Mouse (Mus musculus) MEL (cell line): ENCODE results near the gene Arhgef3. TPM values are rescaled to one million over a fixed set of nuclear protein-coding genes. Genes with fewer than 3 reads are reported as not detected.

Source experiments
- DNase-seq: peaks from one replicate; pipeline ENCODE4 v3.0.0; 2011; ENCODE audit warnings: low read depth, low spot score
- H3K27ac ChIP-seq: 2 replicates; pipeline ENCODE4 v1.5.1; 2012; ENCODE audit warnings: low read depth, mild to moderate bottlenecking, control low read depth, low read length, moderate library complexity; ENCODE audit not compliant: control insufficient read depth
- H3K27me3 ChIP-seq, 2 experiments: fragments of 150-350 bp in 1 of 2; sonication (generic) in 1 of 2; 2 replicates each; pipeline ENCODE4 v1.6.1; 2012; ENCODE audit warnings: low read length in 2 of 2, mild to moderate bottlenecking in 2 of 2, improper control_type of control experiment in 1 of 2, moderate library complexity in 1 of 2; ENCODE audit not compliant: insufficient read depth in 2 of 2, control insufficient read depth in 1 of 2
- H3K36me3 ChIP-seq, 2 experiments: 2 replicates each; pipeline ENCODE4 v1.6.1; 2012 to 2014; ENCODE audit warnings: low read length in 2 of 2, improper control_type of control experiment in 1 of 2, inconsistent platforms in 1 of 2, mild to moderate bottlenecking in 1 of 2; ENCODE audit not compliant: insufficient read depth in 2 of 2, control insufficient read depth in 1 of 2
- H3K4me1 ChIP-seq, 2 experiments: fragments of 150-350 bp in 1 of 2; sonication (generic) in 1 of 2; 2 replicates each; pipeline ENCODE4 v1.6.1; 2012; ENCODE audit warnings: low read length in 2 of 2, improper control_type of control experiment in 1 of 2, mild to moderate bottlenecking in 1 of 2; ENCODE audit not compliant: insufficient read depth in 2 of 2, control insufficient read depth in 1 of 2
- H3K4me3 ChIP-seq, 2 experiments: fragments of 150-350 bp in 1 of 2; sonication (generic) in 1 of 2; 2 replicates each; pipeline ENCODE4 v1.5.1; 2012; ENCODE audit warnings: low read depth in 2 of 2, low read length in 2 of 2, mild to moderate bottlenecking in 2 of 2, moderate library complexity in 2 of 2, control low read depth in 1 of 2, improper control_type of control experiment in 1 of 2; ENCODE audit not compliant: control insufficient read depth in 1 of 2, insufficient read depth in 1 of 2
- H3K79me2 ChIP-seq: 2 replicates; pipeline ENCODE4 v1.6.1; 2012; ENCODE audit warnings: mild to moderate bottlenecking, low read length, moderate library complexity; ENCODE audit not compliant: control insufficient read depth, poor library complexity, insufficient read depth
- H3K9ac ChIP-seq: 2 replicates; pipeline ENCODE4 v1.6.1; 2012; ENCODE audit warnings: low read depth, mild to moderate bottlenecking, control low read depth, low read length, moderate library complexity; ENCODE audit not compliant: control insufficient read depth, poor library complexity, severe bottlenecking
- H3K9me3 ChIP-seq: fragments of 150-350 bp; sonication (generic); replicated peaks from 2 replicates; pipeline ENCODE4 v1.6.1; 2012; ENCODE audit warnings: mild to moderate bottlenecking, low read length, improper control_type of control experiment, moderate library complexity; ENCODE audit not compliant: insufficient read depth
- BHLHE40 ChIP-seq: IDR thresholded peaks from 2 replicates; pipeline ENCODE4 v1.6.1; 2012; ENCODE audit warnings: low read depth, mild to moderate bottlenecking, inconsistent platforms, low read length, improper control_type of control experiment, borderline replicate concordance
- CHD1 ChIP-seq: IDR thresholded peaks from 2 replicates; pipeline ENCODE4 v1.6.1; 2012; ENCODE audit warnings: low read depth, mild to moderate bottlenecking, inconsistent platforms, low read length, improper control_type of control experiment
- CHD2 ChIP-seq: IDR thresholded peaks from 2 replicates; pipeline ENCODE4 v1.6.1; 2011; ENCODE audit warnings: low read length, improper control_type of control experiment
- E2F4 ChIP-seq: IDR thresholded peaks from 2 replicates; pipeline ENCODE4 v1.6.1; 2011; ENCODE audit warnings: low read depth, low read length, improper control_type of control experiment, borderline replicate concordance
- ELF1 ChIP-seq: IDR thresholded peaks from 2 replicates; pipeline ENCODE4 v1.6.1; 2014; ENCODE audit warnings: low read depth, mild to moderate bottlenecking, inconsistent platforms, low read length, improper control_type of control experiment, moderate library complexity
- EP300 ChIP-seq, 2 experiments: IDR thresholded peaks; 2 replicates each; pipeline ENCODE4 v1.6.1; 2011; ENCODE audit warnings: improper control_type of control experiment in 2 of 2, low read length in 2 of 2, low read depth in 1 of 2, mild to moderate bottlenecking in 1 of 2
- GABPA ChIP-seq: IDR thresholded peaks from 2 replicates; pipeline ENCODE4 v1.6.1; 2012; ENCODE audit warnings: low read depth, mild to moderate bottlenecking, inconsistent platforms, low read length, improper control_type of control experiment, moderate library complexity
- JUND ChIP-seq: IDR thresholded peaks from 2 replicates; pipeline ENCODE4 v1.6.1; 2011; ENCODE audit warnings: low read depth, mild to moderate bottlenecking, improper control_type of control experiment, low read length
- MAX ChIP-seq: IDR thresholded peaks from 2 replicates; pipeline ENCODE4 v1.6.1; 2011; ENCODE audit warnings: low read length, improper control_type of control experiment
- MEF2A ChIP-seq: IDR thresholded peaks from 2 replicates; pipeline ENCODE4 v1.6.1; 2014; ENCODE audit warnings: low read depth, mild to moderate bottlenecking, inconsistent platforms, low read length, improper control_type of control experiment; ENCODE audit not compliant: poor library complexity, insufficient replicate concordance, severe bottlenecking; ENCODE audit errors: extremely low read depth
- MXI1 ChIP-seq: IDR thresholded peaks from 2 replicates; pipeline ENCODE4 v1.6.1; 2011; ENCODE audit warnings: mild to moderate bottlenecking, low read depth, low read length, improper control_type of control experiment
- MYB ChIP-seq: IDR thresholded peaks from 2 replicates; pipeline ENCODE4 v1.6.1; 2011; ENCODE audit warnings: mild to moderate bottlenecking, low read depth, low read length, improper control_type of control experiment
- MYC ChIP-seq: IDR thresholded peaks from 2 replicates; pipeline ENCODE4 v1.6.1; 2011; ENCODE audit warnings: low read depth, mild to moderate bottlenecking, low read length, improper control_type of control experiment, moderate library complexity
- NELFE ChIP-seq: IDR thresholded peaks from 2 replicates; pipeline ENCODE4 v1.6.1; 2011; ENCODE audit warnings: low read depth, low read length, improper control_type of control experiment
- NRF1 ChIP-seq: IDR thresholded peaks from 2 replicates; pipeline ENCODE4 v1.6.1; 2014; ENCODE audit warnings: low read depth, mild to moderate bottlenecking, inconsistent platforms, low read length, improper control_type of control experiment, moderate library complexity; ENCODE audit not compliant: poor library complexity, insufficient read depth, severe bottlenecking
- POLR2AphosphoS2 ChIP-seq: IDR thresholded peaks from 2 replicates; pipeline ENCODE4 v1.6.1; 2011; ENCODE audit warnings: low read length, improper control_type of control experiment
- POLR2AphosphoS5 ChIP-seq: IDR thresholded peaks from 2 replicates; pipeline ENCODE4 v1.6.1; 2012; ENCODE audit warnings: low read depth, borderline replicate concordance, mild to moderate bottlenecking, inconsistent platforms, low read length, moderate library complexity, mixed read lengths
- SIN3A ChIP-seq: IDR thresholded peaks from 2 replicates; pipeline ENCODE4 v1.6.1; 2012; ENCODE audit warnings: low read length, improper control_type of control experiment, inconsistent platforms
- SMC3 ChIP-seq: IDR thresholded peaks from 2 replicates; pipeline ENCODE4 v1.6.1; 2011; ENCODE audit warnings: low read depth, low read length, improper control_type of control experiment
- TAL1 ChIP-seq: IDR thresholded peaks from 2 replicates; pipeline ENCODE4 v1.6.1; 2012; ENCODE audit warnings: mild to moderate bottlenecking, inconsistent platforms, low read length, moderate library complexity, mixed read lengths
- TBP ChIP-seq: IDR thresholded peaks from 2 replicates; pipeline ENCODE4 v1.8.0; 2011; ENCODE audit warnings: low read depth, low read length, improper control_type of control experiment
- TCF12 ChIP-seq: IDR thresholded peaks from 2 replicates; pipeline ENCODE4 v1.6.1; 2014; ENCODE audit warnings: low read depth, mild to moderate bottlenecking, inconsistent platforms, low read length, improper control_type of control experiment, moderate library complexity
- UBTF ChIP-seq: IDR thresholded peaks from 2 replicates; pipeline ENCODE4 v1.6.1; 2012; ENCODE audit warnings: low read depth, mild to moderate bottlenecking, inconsistent platforms, low read length, improper control_type of control experiment, moderate library complexity, borderline replicate concordance; ENCODE audit not compliant: insufficient read depth
- USF2 ChIP-seq, 2 experiments: IDR thresholded peaks; 2 replicates each; pipeline ENCODE4 v1.6.1; 2011 to 2012; ENCODE audit warnings: improper control_type of control experiment in 2 of 2, low read length in 2 of 2, borderline replicate concordance in 1 of 2, inconsistent platforms in 1 of 2, low read depth in 1 of 2, mild to moderate bottlenecking in 1 of 2; ENCODE audit not compliant: insufficient read depth in 1 of 2
- ZKSCAN1 ChIP-seq: IDR thresholded peaks from 2 replicates; pipeline ENCODE4 v1.6.1; 2012; ENCODE audit warnings: low read depth, mild to moderate bottlenecking, inconsistent platforms, low read length, improper control_type of control experiment, moderate library complexity
- polyA plus RNA-seq, 2 experiments: library from polyadenylated mRNA; stranded (reverse) in 1 of 2; unstranded in 1 of 2; fragments of >175 nt in 1 of 2; fragments of >200 nt in 1 of 2; gene quantifications; 2 replicates each; pipeline versions ENCODE4 v1.2.1 to v1.2.4; 2012; ENCODE audit warnings: low replicate concordance in 2 of 2, low read depth in 1 of 2; ENCODE audit not compliant: insufficient read length in 2 of 2, insufficient read depth in 1 of 2, missing spikeins in 1 of 2
- total RNA-seq: library from RNA; depleted of rRNA; stranded (reverse); fragments of 300-350 nt; gene quantifications from 2 replicates; pipeline ENCODE4 v1.2.3, GENCODE M21; 2012

The Arhgef3 gene
- total and polyA plus RNA-seq, 3 experiments = 2.1 to 2.7 TPM; not detected in 1

- Histone ChIP-seq H3K4me1 (no peaks in the 10 kb centered on the region), H3K4me3 (no peak overlapping the region), H3K79me2 (no peaks in the 10 kb centered on the region), H3K9me3 (no peaks in the 10 kb centered on the region), H3K27ac (no peak overlapping the region), H3K36me3 (no peaks in the 10 kb centered on the region), H3K9ac (no peak overlapping the region), H3K27me3 (peaks cover 2 to 6% of the 10 kb centered on the region in 2 experiments)
- TF ChIP-seq TAL1 (no peak), NRF1 (no peak), CHD2 (no peak), MYB (no peak), ELF1 (no peak), MEF2A (no peak), BHLHE40 (no peak), MYC (no peak), TBP (no peak), USF2 (IDR thresholded peaks at IDR 0.05; ENCODE audit: borderline replicate concordance in 1 of 2, insufficient read depth in 1 of 2, low read depth in 1 of 2, low read length in 2 of 2) (no peak), UBTF (no peak), NELFE (no peak), SIN3A (no peak), MAX (no peak), ZKSCAN1 (no peak), POLR2AphosphoS2 (no peak)
- no peak for DNase-seq
These were observed 202.4 kb downstream of the Arhgef3 start for GRCm38 (mm10) chr14:27317146-27317545.

- Histone ChIP-seq H3K9ac (no peak overlapping the region), H3K4me3 (no peak overlapping the region), H3K36me3 (no peaks in the 10 kb centered on the region), H3K4me1 (no peaks in the 10 kb centered on the region), H3K9me3 (no peaks in the 10 kb centered on the region), H3K27me3 (peaks cover 2 to 6% of the 10 kb centered on the region in 2 experiments), H3K27ac (no peak overlapping the region), H3K79me2 (no peaks in the 10 kb centered on the region)
- TF ChIP-seq TCF12 (no peak), POLR2AphosphoS5 (no peak), USF2 (IDR thresholded peaks at IDR 0.05; ENCODE audit: borderline replicate concordance in 1 of 2, insufficient read depth in 1 of 2, low read depth in 1 of 2, low read length in 2 of 2) (no peak), ZKSCAN1 (no peak), SMC3 (no peak), CHD1 (no peak), MXI1 (no peak), GABPA (no peak), E2F4 (no peak), CHD2 (no peak), JUND (no peak), EP300 (IDR thresholded peaks at IDR 0.05; ENCODE audit: low read depth in 1 of 2, low read length in 2 of 2) (no peak), MEF2A (no peak)
- DNase-seq = no peak
These were observed 204.7 kb downstream of the Arhgef3 start for GRCm38 (mm10) chr14:27319386-27319785.
